Mouse (Mus musculus): ENCODE results near the gene Rbm10. TPM values are rescaled to one million over a fixed set of nuclear protein-coding genes. Genes with fewer than 3 reads are reported as not detected.

Gene Rbm10
- 154 and 158 TPM in 2 replicates for total RNA-seq (2012; rRNA removed)
- 100 to 1,000 TPM in 1 of 2 experiments, not detected in 1; 183 TPM for polyA plus RNA-seq (2012; ENCODE audit: insufficient read depth in 1 of 2, insufficient read length in 2 of 2, low read depth in 1 of 2, low replicate concordance in 2 of 2, missing spikeins in 1 of 2)

- Histone ChIP-seq H3K4me3 (ENCODE audit: control insufficient read depth in 1 of 2, insufficient read depth in 1 of 2, low read depth in 2 of 2, low read length in 2 of 2) (peak within 1 kb of the TSS; percentile 95 to 96), H3K27me3 (ENCODE audit: control insufficient read depth in 1 of 2, insufficient read depth in 2 of 2, low read length in 2 of 2) (no peaks in the 10 kb centered on the region), H3K4me1 (ENCODE audit: control insufficient read depth in 1 of 2, insufficient read depth in 2 of 2, low read length in 2 of 2) (peaks cover 2 to 14% of the 10 kb centered on the region in 2 experiments), H3K9me3 (replicated peaks; ENCODE audit: insufficient read depth, low read length) (no peaks in the 10 kb centered on the region), H3K9ac (ENCODE audit: control insufficient read depth, low read depth, low read length, poor library complexity, severe bottlenecking) (peak within 1 kb of the TSS; percentile 88), H3K27ac (ENCODE audit: control insufficient read depth, low read depth, low read length) (peak within 1 kb of the TSS; percentile 98), H3K79me2 (ENCODE audit: control insufficient read depth, insufficient read depth, low read length, poor library complexity) (peaks cover 53% of the 10 kb centered on the region), H3K36me3 (ENCODE audit: control insufficient read depth in 1 of 2, insufficient read depth in 2 of 2, low read length in 2 of 2) (peaks cover 10 to 27% of the 10 kb centered on the region in 2 experiments)
- peak; percentile 96 for DNase-seq (ENCODE audit: low read depth, low spot score)
- no peak for TF ChIP-seq UBTF (IDR thresholded peaks at IDR 0.05; ENCODE audit: borderline replicate concordance, insufficient read depth, low read depth, low read length)
- TF ChIP-seq ETS1 (IDR thresholded peaks at IDR 0.05; ENCODE audit: low read depth, low read length), result 0 out of 2 replicates have a peak, but pooled peaks have one; percentile 32
- TF ChIP-seq POLR2A (IDR thresholded peaks at IDR 0.05; ENCODE audit: control insufficient read depth in 1 of 2, insufficient read depth in 1 of 2, low read depth in 1 of 2, low read length in 2 of 2, poor library complexity in 1 of 2), result peak; percentile 58 to 79; a peak in 3 of 4 replicates
- TF ChIP-seq NELFE (IDR thresholded peaks at IDR 0.05; ENCODE audit: low read depth, low read length), result peak; percentile 54
- TF ChIP-seq ELF1 (IDR thresholded peaks at IDR 0.05; ENCODE audit: low read depth, low read length), result peak; percentile 63; the same call in 1 of the 2 replicates
- TF ChIP-seq MAZ (IDR thresholded peaks at IDR 0.05; ENCODE audit: low read depth, low read length), result peak; percentile 88; the same call in 1 of the 2 replicates
- TF ChIP-seq ZKSCAN1 (IDR thresholded peaks at IDR 0.05; ENCODE audit: low read depth, low read length), result no peak
- no peak; the same call in 1 of the 2 replicates for TF ChIP-seq MAX (IDR thresholded peaks at IDR 0.05; ENCODE audit: low read length)
- TF ChIP-seq RAD21 (IDR thresholded peaks at IDR 0.05; ENCODE audit: low read depth, low read length), result no peak
- 0 out of 2 replicates have a peak, but pooled peaks have one; percentile 24 for TF ChIP-seq TCF12 (IDR thresholded peaks at IDR 0.05; ENCODE audit: low read depth, low read length)
- no peak for TF ChIP-seq BHLHE40 (IDR thresholded peaks at IDR 0.05; ENCODE audit: borderline replicate concordance, low read depth, low read length)
- peak; percentile 84 for TF ChIP-seq HCFC1 (IDR thresholded peaks at IDR 0.05; ENCODE audit: low read depth, low read length)
- no peak for TF ChIP-seq CTCF (IDR thresholded peaks at IDR 0.05 in 2 of 3, conservative IDR thresholded peaks at IDR 0.05 in 1 of 3; ENCODE audit: control insufficient read depth in 1 of 3, insufficient read depth in 1 of 3, low read depth in 2 of 3, low read length in 3 of 3, poor library complexity in 1 of 3, severe bottlenecking in 1 of 3)
- TF ChIP-seq KAT2A (conservative IDR thresholded peaks at IDR 0.05; ENCODE audit: low read depth, low read length), result peak; percentile 56; the same call in 1 of the 2 replicates
- TF ChIP-seq E2F4 (IDR thresholded peaks at IDR 0.05; ENCODE audit: borderline replicate concordance, low read depth, low read length), result 0 out of 2 replicates have a peak, but pooled peaks have one; percentile 23
- no peak for TF ChIP-seq RCOR1 (IDR thresholded peaks at IDR 0.05; ENCODE audit: low read depth, low read length)
- TF ChIP-seq POLR2AphosphoS2 (IDR thresholded peaks at IDR 0.05; ENCODE audit: low read length), result peak; percentile 57
- TF ChIP-seq MYC (IDR thresholded peaks at IDR 0.05; ENCODE audit: low read depth, low read length), result no peak
- peak; percentile 25; the same call in 1 of the 2 replicates for TF ChIP-seq POLR2AphosphoS5 (IDR thresholded peaks at IDR 0.05; ENCODE audit: borderline replicate concordance, low read depth, low read length)
- TF ChIP-seq USF1 (IDR thresholded peaks at IDR 0.05; ENCODE audit: low read depth, low read length), result no peak
- TF ChIP-seq CHD1 (IDR thresholded peaks at IDR 0.05; ENCODE audit: low read depth, low read length), result no peak
- no peak for TF ChIP-seq CHD2 (IDR thresholded peaks at IDR 0.05; ENCODE audit: low read length)
- TF ChIP-seq USF2 (IDR thresholded peaks at IDR 0.05; ENCODE audit: borderline replicate concordance in 1 of 2, insufficient read depth in 1 of 2, low read depth in 1 of 2, low read length in 2 of 2), result no peak
- TF ChIP-seq MEF2A (IDR thresholded peaks at IDR 0.05; ENCODE audit: extremely low read depth, insufficient replicate concordance, low read depth, low read length, poor library complexity, severe bottlenecking), result no peak
- no peak for TF ChIP-seq JUND (IDR thresholded peaks at IDR 0.05; ENCODE audit: low read depth, low read length)
- TF ChIP-seq ZC3H11A (IDR thresholded peaks at IDR 0.05; ENCODE audit: low read depth, low read length), result no peak
- TF ChIP-seq GABPA (IDR thresholded peaks at IDR 0.05; ENCODE audit: low read depth, low read length), result no peak
- peak; percentile 77 for TF ChIP-seq SIN3A (IDR thresholded peaks at IDR 0.05; ENCODE audit: low read length)
- peak; percentile 57 for TF ChIP-seq MXI1 (IDR thresholded peaks at IDR 0.05; ENCODE audit: low read depth, low read length)
- peak; percentile 83 for TF ChIP-seq TBP (IDR thresholded peaks at IDR 0.05; ENCODE audit: low read depth, low read length)
- TF ChIP-seq NRF1 (IDR thresholded peaks at IDR 0.05; ENCODE audit: insufficient read depth, low read depth, low read length, poor library complexity, severe bottlenecking), result peak; percentile 74
- TF ChIP-seq TAL1 (IDR thresholded peaks at IDR 0.05; ENCODE audit: low read length), result no peak
- TF ChIP-seq MAFK (IDR thresholded peaks at IDR 0.05; ENCODE audit: borderline replicate concordance, low read depth, low read length), result no peak
- TF ChIP-seq GATA1 (IDR thresholded peaks at IDR 0.05; ENCODE audit: low read depth, low read length), result no peak
- TF ChIP-seq ZNF384 (IDR thresholded peaks at IDR 0.05; ENCODE audit: low read depth, low read length), result no peak
These were observed at the start of gene Rbm10, which contains the start of gene Ndufb11 for GRCm38 (mm10) chrX:20617176-20617902. Gene Rbm10 (plus strand): TSS chrX:20617503. Gene Ndufb11 (minus strand): TSS chrX:20617619.

Measured in MEL (cell line).